Comparison of ENCODE assay signal across 1 mouse cellular context in genomic region chr2:112491629-112492028, GRCm38 (mm10).
TF ChIP-seq lines count a peak whose summit lies in the region.

No protein-coding gene starts in this region.

TF ChIP-seq in CH12.LX, 34 proteins besides CTCF, POLR2A, EP300 and RAD21:
- TF ChIP-seq GABPA (IDR thresholded peaks at IDR 0.05; ENCODE audit: insufficient replicate concordance, low read depth, low read length) (no peak), ZKSCAN1 (IDR thresholded peaks at IDR 0.05; ENCODE audit: borderline replicate concordance, low read depth, low read length) (no peak), HCFC1 (IDR thresholded peaks at IDR 0.05; ENCODE audit: low read depth, low read length) (no peak), USF1 (IDR thresholded peaks at IDR 0.05; ENCODE audit: low read depth, low read length) (no peak), UBTF (IDR thresholded peaks at IDR 0.05; ENCODE audit: low read depth, low read length) (no peak), BHLHE40 (IDR thresholded peaks at IDR 0.05; ENCODE audit: low read depth, low read length) (no peak), ETS1 (conservative IDR thresholded peaks at IDR 0.05; ENCODE audit: low read depth, low read length) (no peak), MEF2A (IDR thresholded peaks at IDR 0.05; ENCODE audit: borderline replicate concordance, low read depth, low read length) (no peak), CHD1 (IDR thresholded peaks at IDR 0.05; ENCODE audit: low read depth, low read length) (no peak), TCF12 (IDR thresholded peaks at IDR 0.05; ENCODE audit: low read depth, low read length) (no peak), JUND (conservative IDR thresholded peaks at IDR 0.05; ENCODE audit: low read depth, low read length) (no peak), POLR2AphosphoS2 (IDR thresholded peaks at IDR 0.05; ENCODE audit: low read depth, low read length) (no peak), MYC (IDR thresholded peaks at IDR 0.05; ENCODE audit: low read depth, low read length) (no peak)
TF ChIP-seq in CH12.LX: peak in this region for 0.
